Mouse (Mus musculus): Measurements from ENCODE around the gene Olfr459. TPM values are rescaled to one million over a fixed set of nuclear protein-coding genes. Genes with fewer than 3 reads are reported as not detected.
A peak's percentile ranks its signal among the peaks of the same experiment; 100 is the strongest.

Gene Olfr459
- total and polyA plus RNA-seq, 3 experiments = not detected

DNA sequence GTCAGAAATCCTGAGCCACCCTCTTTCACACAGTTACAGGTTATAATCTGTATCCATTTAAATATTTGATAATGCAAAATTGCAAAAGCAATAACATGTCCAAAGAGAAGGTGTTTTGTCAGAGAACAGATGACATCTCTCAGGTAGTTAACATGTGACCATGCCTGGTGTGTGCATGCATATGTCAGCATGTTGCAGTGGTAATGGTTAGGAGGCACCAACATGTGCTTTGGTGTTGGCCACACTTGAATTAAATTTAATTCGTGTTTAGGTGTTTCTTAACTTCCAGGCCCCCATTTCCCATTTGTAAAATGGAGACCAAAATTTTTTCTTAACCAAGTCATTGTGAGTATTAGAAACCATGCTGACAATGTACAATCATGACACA, 12.6 kb downstream of the Olfr459 start:
- no peak for TF ChIP-seq POLR2A (IDR thresholded peaks at IDR 0.05; ENCODE audit: insufficient read depth, low read depth, low read length)
- TF ChIP-seq CTCF (IDR thresholded peaks at IDR 0.05) = no peak
- TF ChIP-seq EP300 (IDR thresholded peaks at IDR 0.05; ENCODE audit: insufficient read depth, low read depth, low read length) = no peak
- no peak overlapping the region for H3K4me3 ChIP-seq
- no peak overlapping the region for H3K27ac ChIP-seq
- no peak for DNase-seq
- no peaks in the 10 kb centered on the region for H3K36me3 ChIP-seq (ENCODE audit: control insufficient read depth, insufficient read depth, low read length)
- intact Hi-C loops (cut with DNase I) = loop anchor here (10.0 kb wide), 2 partner anchors 502 to 562 kb away; partner anchors contain the start of genes Casp2, Fam131b and Tmem139
- H3K79me2 ChIP-seq (replicated peaks; ENCODE audit: control insufficient read depth, insufficient read depth, low read length) = no peaks in the 10 kb centered on the region
- no peaks in the 10 kb centered on the region for H3K27me3 ChIP-seq (ENCODE audit: control insufficient read depth, insufficient read depth, low read length)
- no peak overlapping the region for H3K9ac ChIP-seq (ENCODE audit: low read depth, low read length)
- no peaks in the 10 kb centered on the region for H3K4me1 ChIP-seq (ENCODE audit: control insufficient read depth, insufficient read depth, low read length)
- 71% methylated on average over 1 of the region's 1 CpGs for WGBS

DNA sequence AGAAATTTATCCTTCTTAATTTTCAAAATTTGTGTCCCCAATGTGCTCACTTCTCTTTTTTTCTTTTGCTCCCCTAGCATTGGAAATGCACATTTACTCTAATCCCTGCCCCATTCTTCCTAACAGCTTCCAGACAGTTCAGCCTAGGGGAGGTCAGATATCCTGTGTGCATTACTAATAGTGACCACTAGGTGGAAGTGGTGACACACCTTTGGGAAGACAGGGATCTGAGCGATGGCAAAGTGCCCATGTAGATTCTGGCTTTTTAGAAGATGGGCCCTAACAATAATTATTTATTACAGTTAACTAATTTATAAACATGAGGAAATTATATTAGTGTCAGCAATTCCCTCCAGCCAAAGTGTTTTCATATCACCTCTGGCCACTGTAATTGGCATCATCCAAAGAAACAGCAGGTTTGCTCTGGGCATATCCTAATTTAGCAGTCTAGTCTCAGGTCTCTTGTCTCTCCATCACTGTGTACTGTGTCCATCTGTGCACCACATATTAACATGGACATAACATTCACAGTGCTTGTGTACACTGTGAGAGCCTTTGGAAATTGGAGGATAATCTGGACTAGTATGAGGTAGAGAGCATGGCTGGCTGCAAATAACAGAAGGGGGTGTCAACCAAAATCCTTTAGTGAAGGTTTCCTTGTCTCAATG, 13.1 kb downstream of the Olfr459 start:
- no peak overlapping the region for H3K4me3 ChIP-seq
- H3K27ac ChIP-seq = no peak overlapping the region
- no peaks in the 10 kb centered on the region for H3K4me1 ChIP-seq (ENCODE audit: control insufficient read depth, insufficient read depth, low read length)
- H3K9ac ChIP-seq (ENCODE audit: low read depth, low read length) = no peak overlapping the region
- TF ChIP-seq POLR2A (IDR thresholded peaks at IDR 0.05; ENCODE audit: insufficient read depth, low read depth, low read length) = no peak
- TF ChIP-seq CTCF (IDR thresholded peaks at IDR 0.05) = peak; percentile 97
- no peak for TF ChIP-seq EP300 (IDR thresholded peaks at IDR 0.05; ENCODE audit: insufficient read depth, low read depth, low read length)
- H3K79me2 ChIP-seq (replicated peaks; ENCODE audit: control insufficient read depth, insufficient read depth, low read length) = no peaks in the 10 kb centered on the region
- H3K27me3 ChIP-seq (ENCODE audit: control insufficient read depth, insufficient read depth, low read length) = no peaks in the 10 kb centered on the region
- peak in 1 of 2 experiments; percentile 9 for DNase-seq
- WGBS = 8% methylated on average over 1 of the region's 1 CpGs
- H3K36me3 ChIP-seq (ENCODE audit: control insufficient read depth, insufficient read depth, low read length) = no peaks in the 10 kb centered on the region
- intact Hi-C loops (cut with DNase I) = loop anchor here (1.0 to 10.0 kb wide), 3 partner anchors 503 to 821 kb away; partner anchors contain the start of genes Casp2, Fam131b and Tmem139

DNA sequence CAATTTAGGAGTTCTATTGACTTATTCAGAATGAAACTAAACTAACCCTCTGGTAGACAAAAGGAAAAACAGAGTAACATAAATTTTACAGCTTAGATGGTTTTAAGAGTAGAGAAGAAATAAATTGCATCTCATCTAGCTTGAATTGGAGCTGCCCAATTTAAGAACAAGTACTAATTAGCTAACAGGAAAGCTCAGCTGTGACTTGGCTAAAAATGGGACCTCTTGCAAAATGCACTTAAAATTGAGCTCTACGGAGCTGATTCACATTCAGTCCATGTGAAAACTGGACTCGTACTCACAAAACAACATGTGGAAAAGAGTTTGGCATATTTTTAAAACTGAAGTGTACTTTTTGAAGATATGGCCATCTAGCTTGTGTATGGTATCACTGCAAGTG, 15.4 kb downstream of the Olfr459 start:
- Histone ChIP-seq H3K27ac (no peak overlapping the region), H3K79me2 (replicated peaks; ENCODE audit: control insufficient read depth, insufficient read depth, low read length) (no peaks in the 10 kb centered on the region), H3K36me3 (ENCODE audit: control insufficient read depth, insufficient read depth, low read length) (no peaks in the 10 kb centered on the region), H3K4me3 (no peak overlapping the region), H3K4me1 (ENCODE audit: control insufficient read depth, insufficient read depth, low read length) (no peaks in the 10 kb centered on the region), H3K9ac (ENCODE audit: low read depth, low read length) (no peak overlapping the region), H3K27me3 (ENCODE audit: control insufficient read depth, insufficient read depth, low read length) (no peaks in the 10 kb centered on the region)
- TF ChIP-seq EP300 (IDR thresholded peaks at IDR 0.05; ENCODE audit: insufficient read depth, low read depth, low read length) (no peak), POLR2A (IDR thresholded peaks at IDR 0.05; ENCODE audit: insufficient read depth, low read depth, low read length) (no peak), CTCF (IDR thresholded peaks at IDR 0.05) (no peak)
- 73% methylated on average over 2 of the region's 2 CpGs for WGBS
- DNase-seq = no peak
- intact Hi-C loops (cut with DNase I) = loop anchor here (10.0 kb wide), 2 partner anchors 505 to 565 kb away; partner anchors contain the start of genes Casp2, Fam131b and Tmem139

DNA sequence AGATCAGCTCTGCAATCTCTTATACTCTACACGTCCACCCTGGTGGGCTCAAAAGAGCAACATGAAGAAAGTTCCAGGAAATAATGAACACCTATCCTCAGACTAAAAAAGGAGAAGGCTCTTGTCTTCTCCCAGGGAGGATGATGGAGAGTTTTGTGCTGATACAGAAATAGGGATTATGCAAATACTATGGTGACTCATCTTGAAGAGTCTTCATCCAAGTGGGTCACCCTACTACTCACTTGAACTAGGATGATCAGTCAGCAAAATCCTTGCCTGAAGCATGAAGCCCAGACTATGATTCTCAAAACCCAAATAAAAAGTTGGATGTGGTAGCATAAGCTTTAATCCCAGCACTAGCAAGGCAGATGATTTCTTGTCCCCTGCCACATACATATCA, 16.6 kb downstream of the Olfr459 start:
- H3K9ac ChIP-seq (ENCODE audit: low read depth, low read length) = no peak overlapping the region
- 56% methylated on average over 1 of the region's 1 CpGs for WGBS
- H3K4me1 ChIP-seq (ENCODE audit: control insufficient read depth, insufficient read depth, low read length) = no peaks in the 10 kb centered on the region
- intact Hi-C loops (cut with DNase I) = no loop called here
- H3K79me2 ChIP-seq (replicated peaks; ENCODE audit: control insufficient read depth, insufficient read depth, low read length) = no peaks in the 10 kb centered on the region
- no peak overlapping the region for H3K27ac ChIP-seq
- no peaks in the 10 kb centered on the region for H3K36me3 ChIP-seq (ENCODE audit: control insufficient read depth, insufficient read depth, low read length)
- TF ChIP-seq CTCF (IDR thresholded peaks at IDR 0.05) = no peak
- TF ChIP-seq EP300 (IDR thresholded peaks at IDR 0.05; ENCODE audit: insufficient read depth, low read depth, low read length) = no peak
- no peak for TF ChIP-seq POLR2A (IDR thresholded peaks at IDR 0.05; ENCODE audit: insufficient read depth, low read depth, low read length)
- no peaks in the 10 kb centered on the region for H3K27me3 ChIP-seq (ENCODE audit: control insufficient read depth, insufficient read depth, low read length)
- DNase-seq = no peak
- H3K4me3 ChIP-seq = no peak overlapping the region

DNA sequence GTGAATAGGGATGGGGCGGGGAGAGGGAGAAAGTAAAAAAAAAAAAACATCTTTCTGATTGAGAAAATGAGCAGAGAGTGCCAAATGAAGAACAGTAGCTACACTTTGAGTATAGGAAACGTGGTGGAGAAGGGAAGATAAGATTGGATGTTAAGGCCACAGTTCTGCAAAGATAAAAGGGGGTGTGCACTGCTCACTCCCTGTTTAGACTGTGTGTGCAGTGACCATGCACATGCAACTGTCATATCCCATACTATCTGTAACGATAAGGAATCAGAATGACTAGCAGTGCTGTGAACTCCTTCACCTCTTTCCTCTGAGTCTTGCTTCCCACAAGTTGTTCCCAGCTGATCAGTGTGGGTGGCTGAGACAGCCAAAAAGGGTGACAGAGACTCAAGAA, 17.8 kb downstream of the Olfr459 start:
- Histone ChIP-seq H3K9ac (ENCODE audit: low read depth, low read length) (no peak overlapping the region), H3K4me3 (no peak overlapping the region), H3K4me1 (ENCODE audit: control insufficient read depth, insufficient read depth, low read length) (no peaks in the 10 kb centered on the region), H3K79me2 (replicated peaks; ENCODE audit: control insufficient read depth, insufficient read depth, low read length) (no peaks in the 10 kb centered on the region), H3K27ac (no peak overlapping the region), H3K36me3 (ENCODE audit: control insufficient read depth, insufficient read depth, low read length) (no peaks in the 10 kb centered on the region), H3K27me3 (ENCODE audit: control insufficient read depth, insufficient read depth, low read length) (no peaks in the 10 kb centered on the region)
- intact Hi-C loops (cut with DNase I) = no loop called here
- no peak for DNase-seq
- no peak for TF ChIP-seq CTCF (IDR thresholded peaks at IDR 0.05)
- TF ChIP-seq POLR2A (IDR thresholded peaks at IDR 0.05; ENCODE audit: insufficient read depth, low read depth, low read length) = no peak
- TF ChIP-seq EP300 (IDR thresholded peaks at IDR 0.05; ENCODE audit: insufficient read depth, low read depth, low read length) = no peak
- WGBS = 42% methylated on average over 3 of the region's 3 CpGs

DNA sequence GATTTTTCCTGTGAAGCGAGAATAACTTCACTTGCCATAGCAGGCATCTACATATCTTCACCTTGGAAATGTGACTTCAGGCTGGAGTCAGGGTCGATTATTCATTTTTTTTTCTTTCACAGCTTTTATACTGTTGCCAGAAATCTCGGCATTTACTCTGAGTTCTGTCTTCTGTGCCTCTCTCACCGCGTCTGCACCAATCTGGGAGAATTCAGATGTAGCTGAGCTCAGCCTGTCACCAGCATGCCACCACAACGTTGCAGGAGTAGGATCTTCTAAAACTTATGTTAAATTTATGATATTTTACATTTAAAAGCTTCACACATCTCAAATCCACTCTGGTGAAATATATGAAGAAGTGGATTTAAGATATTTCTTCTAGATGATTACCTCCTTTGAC, 20.4 kb downstream of the Olfr459 start:
- Histone ChIP-seq H3K36me3 (ENCODE audit: control insufficient read depth, insufficient read depth, low read length) (no peaks in the 10 kb centered on the region), H3K27me3 (ENCODE audit: control insufficient read depth, insufficient read depth, low read length) (no peaks in the 10 kb centered on the region), H3K4me1 (ENCODE audit: control insufficient read depth, insufficient read depth, low read length) (no peaks in the 10 kb centered on the region), H3K79me2 (replicated peaks; ENCODE audit: control insufficient read depth, insufficient read depth, low read length) (no peaks in the 10 kb centered on the region), H3K27ac (no peak overlapping the region), H3K9ac (ENCODE audit: low read depth, low read length) (no peak overlapping the region), H3K4me3 (no peak overlapping the region)
- no peak for DNase-seq
- 66% methylated on average over 6 of the region's 6 CpGs for WGBS
- TF ChIP-seq CTCF (IDR thresholded peaks at IDR 0.05) (no peak), POLR2A (IDR thresholded peaks at IDR 0.05; ENCODE audit: insufficient read depth, low read depth, low read length) (no peak), EP300 (IDR thresholded peaks at IDR 0.05; ENCODE audit: insufficient read depth, low read depth, low read length) (no peak)
- intact Hi-C loops (cut with DNase I) = no loop called here
